Mouse (Mus musculus) gastrocnemius, postnatal 10 days (tissue): ENCODE measurements around the gene Zfp605. TPM values are rescaled to one million over a fixed set of nuclear protein-coding genes. Genes with fewer than 3 reads are reported as not detected.
"Not testable (repeated sequence)": the region's sequence is repeated elsewhere in the genome, so short reads cannot be mapped to it uniquely, and the experiment has no call there.

ENCODE experiments used
- DNase-seq: peaks from one replicate; pipeline ENCODE4 v3.0.0; 2021; ENCODE audit warnings: mixed read lengths
- total RNA-seq, 2 experiments: library from RNA; stranded (reverse); gene quantifications; 2 replicates each; pipeline ENCODE4 v1.2.3; 2021

The Zfp605 gene
- total RNA-seq, 2 experiments from 2014 or later: 3.1 to 3.2 TPM

GRCm38 (mm10) chr5:110107581-110108304 lies 2.1 kb upstream of the Zfp605 start, which contains the start of gene Gtpbp6:
Gene Gtpbp6 (minus strand): TSS chr5:110108197.
- peak; percentile 94 for DNase-seq

- DNase-seq: no peak
These were observed 1.6 kb upstream of the Zfp605 start for GRCm38 (mm10) chr5:110108305-110108628.

- not testable (repeated sequence) for DNase-seq
These were observed 12.5 kb downstream of the Zfp605 start for GRCm38 (mm10) chr5:110122380-110122779.

- DNase-seq: peak; percentile 98
These were observed 25.6 kb downstream of the Zfp605 start, which contains the start of gene Chfr for GRCm38 (mm10) chr5:110135293-110136086. Gene Chfr (plus strand): TSS chr5:110135842.

- no peak for DNase-seq
These were observed 26.2 kb downstream of the Zfp605 start for GRCm38 (mm10) chr5:110136087-110136464.

- DNase-seq: no peak
These were observed 27.9 kb downstream of the Zfp605 start for GRCm38 (mm10) chr5:110137816-110138215.

- no peak for DNase-seq
These were observed 29.4 kb downstream of the Zfp605 start for GRCm38 (mm10) chr5:110139325-110139724.

- no peak for DNase-seq
These were observed 30.5 kb downstream of the Zfp605 start for GRCm38 (mm10) chr5:110140424-110140823.

- no peak for DNase-seq
These were observed 32.4 kb downstream of the Zfp605 start for GRCm38 (mm10) chr5:110142309-110142708.

GRCm38 (mm10) chr5:110143007-110143406 lies 33.1 kb downstream of the Zfp605 start:
- no peak for DNase-seq

- DNase-seq: no peak
These were observed 59.5 kb downstream of the Zfp605 start for GRCm38 (mm10) chr5:110169374-110169773.

- peak; percentile 92 for DNase-seq
These were observed 66.6 kb downstream of the Zfp605 start, which contains the start of gene Golga3 for GRCm38 (mm10) chr5:110176362-110177020. Gene Golga3 (plus strand): TSS chr5:110176701.

- DNase-seq: no peak
These were observed 67.1 kb downstream of the Zfp605 start for GRCm38 (mm10) chr5:110177021-110177420.

GRCm38 (mm10) chr5:110178628-110179027 lies 68.7 kb downstream of the Zfp605 start:
- no peak for DNase-seq

Other genes starting within 250 kb of the Zfp605 start
- 1 to 10 TPM; 4.0 to 6.9 TPM for gene Gm15446, start 186.7 kb upstream of the Zfp605 start, total RNA-seq
- gene Zfp932, start 113.6 kb upstream of the Zfp605 start, total RNA-seq: 10 to 100 TPM in 1 of 2 experiments, 1 to 10 TPM in 1; 9.2 to 12.7 TPM
- 1 to 10 TPM; 1.9 to 2.7 TPM for gene Gm17655, start 37.6 kb upstream of the Zfp605 start, total RNA-seq
- under 1 TPM; 0.28 to 0.34 TPM for gene Gm35315, start 15.7 kb upstream of the Zfp605 start, total RNA-seq
- gene Plcxd1, start 10.1 kb upstream of the Zfp605 start, total RNA-seq: under 1 TPM in 1 of 2 experiments, not detected in 1; 0.07 TPM
- gene Gtpbp6, start 1.9 kb upstream of the Zfp605 start, total RNA-seq: 10 to 100 TPM; 19.6 to 22.5 TPM
- gene Chfr, start 25.8 kb downstream of the Zfp605 start, total RNA-seq: 10 to 100 TPM; 14.9 to 21.0 TPM
- 10 to 100 TPM; 38.7 to 39.5 TPM for gene Golga3, start 66.6 kb downstream of the Zfp605 start, total RNA-seq
- 10 to 100 TPM; 23.4 to 28.1 TPM for gene Ankle2, start 120.9 kb downstream of the Zfp605 start, total RNA-seq
- gene Pgam5, start 159.8 kb downstream of the Zfp605 start, total RNA-seq: 10 to 100 TPM; 22.6 to 26.7 TPM
- gene Pxmp2, start 176.1 kb downstream of the Zfp605 start, total RNA-seq: 10 to 100 TPM; 25.9 to 26.6 TPM
- 1 to 10 TPM; 6.0 to 6.1 TPM for gene Pole, start 176.2 kb downstream of the Zfp605 start, total RNA-seq
- not detected for gene P2rx2, start 233.1 kb downstream of the Zfp605 start, total RNA-seq
- not detected for gene Lrcol1, start 234.6 kb downstream of the Zfp605 start, total RNA-seq